Mouse (Mus musculus) MEL (cell line): ENCODE data around the gene Lrig2. TPM values are rescaled to one million over a fixed set of nuclear protein-coding genes. Genes with fewer than 3 reads are reported as not detected.

Source experiments
- DNase-seq: peaks from one replicate; pipeline ENCODE4 v3.0.0; 2011; ENCODE audit warnings: low read depth, low spot score
- H3K27ac ChIP-seq: 2 replicates; pipeline ENCODE4 v1.5.1; 2012; ENCODE audit warnings: low read depth, mild to moderate bottlenecking, control low read depth, low read length, moderate library complexity; ENCODE audit not compliant: control insufficient read depth
- H3K27me3 ChIP-seq, 2 experiments: fragments of 150-350 bp in 1 of 2; sonication (generic) in 1 of 2; 2 replicates each; pipeline ENCODE4 v1.6.1; 2012; ENCODE audit warnings: low read length in 2 of 2, mild to moderate bottlenecking in 2 of 2, improper control_type of control experiment in 1 of 2, moderate library complexity in 1 of 2; ENCODE audit not compliant: insufficient read depth in 2 of 2, control insufficient read depth in 1 of 2
- H3K36me3 ChIP-seq, 2 experiments: 2 replicates each; pipeline ENCODE4 v1.6.1; 2012 to 2014; ENCODE audit warnings: low read length in 2 of 2, improper control_type of control experiment in 1 of 2, inconsistent platforms in 1 of 2, mild to moderate bottlenecking in 1 of 2; ENCODE audit not compliant: insufficient read depth in 2 of 2, control insufficient read depth in 1 of 2
- H3K4me1 ChIP-seq, 2 experiments: fragments of 150-350 bp in 1 of 2; sonication (generic) in 1 of 2; 2 replicates each; pipeline ENCODE4 v1.6.1; 2012; ENCODE audit warnings: low read length in 2 of 2, improper control_type of control experiment in 1 of 2, mild to moderate bottlenecking in 1 of 2; ENCODE audit not compliant: insufficient read depth in 2 of 2, control insufficient read depth in 1 of 2
- H3K4me3 ChIP-seq, 2 experiments: fragments of 150-350 bp in 1 of 2; sonication (generic) in 1 of 2; 2 replicates each; pipeline ENCODE4 v1.5.1; 2012; ENCODE audit warnings: low read depth in 2 of 2, low read length in 2 of 2, mild to moderate bottlenecking in 2 of 2, moderate library complexity in 2 of 2, control low read depth in 1 of 2, improper control_type of control experiment in 1 of 2; ENCODE audit not compliant: control insufficient read depth in 1 of 2, insufficient read depth in 1 of 2
- H3K79me2 ChIP-seq: 2 replicates; pipeline ENCODE4 v1.6.1; 2012; ENCODE audit warnings: mild to moderate bottlenecking, low read length, moderate library complexity; ENCODE audit not compliant: control insufficient read depth, poor library complexity, insufficient read depth
- H3K9ac ChIP-seq: 2 replicates; pipeline ENCODE4 v1.6.1; 2012; ENCODE audit warnings: low read depth, mild to moderate bottlenecking, control low read depth, low read length, moderate library complexity; ENCODE audit not compliant: control insufficient read depth, poor library complexity, severe bottlenecking
- H3K9me3 ChIP-seq: fragments of 150-350 bp; sonication (generic); replicated peaks from 2 replicates; pipeline ENCODE4 v1.6.1; 2012; ENCODE audit warnings: mild to moderate bottlenecking, low read length, improper control_type of control experiment, moderate library complexity; ENCODE audit not compliant: insufficient read depth
- CHD2 ChIP-seq: IDR thresholded peaks from 2 replicates; pipeline ENCODE4 v1.6.1; 2011; ENCODE audit warnings: low read length, improper control_type of control experiment
- CTCF ChIP-seq, 3 experiments: IDR thresholded peaks in 2 of 3; conservative IDR thresholded peaks in 1 of 3; 2 replicates each; pipeline ENCODE4 v1.5.1; 2011 to 2012; ENCODE audit warnings: low read length in 3 of 3, low read depth in 2 of 3, mild to moderate bottlenecking in 2 of 3, improper control_type of control experiment in 1 of 3, inconsistent platforms in 1 of 3, mixed read lengths in 1 of 3, moderate library complexity in 1 of 3; ENCODE audit not compliant: control insufficient read depth in 1 of 3, insufficient read depth in 1 of 3, poor library complexity in 1 of 3, severe bottlenecking in 1 of 3
- ELF1 ChIP-seq: IDR thresholded peaks from 2 replicates; pipeline ENCODE4 v1.6.1; 2014; ENCODE audit warnings: low read depth, mild to moderate bottlenecking, inconsistent platforms, low read length, improper control_type of control experiment, moderate library complexity
- JUND ChIP-seq: IDR thresholded peaks from 2 replicates; pipeline ENCODE4 v1.6.1; 2011; ENCODE audit warnings: low read depth, mild to moderate bottlenecking, improper control_type of control experiment, low read length
- KAT2A ChIP-seq: conservative IDR thresholded peaks from 2 replicates; pipeline ENCODE4 v1.6.1; 2012; ENCODE audit warnings: low read depth, low read length, improper control_type of control experiment, inconsistent platforms
- MAX ChIP-seq: IDR thresholded peaks from 2 replicates; pipeline ENCODE4 v1.6.1; 2011; ENCODE audit warnings: low read length, improper control_type of control experiment
- MEF2A ChIP-seq: IDR thresholded peaks from 2 replicates; pipeline ENCODE4 v1.6.1; 2014; ENCODE audit warnings: low read depth, mild to moderate bottlenecking, inconsistent platforms, low read length, improper control_type of control experiment; ENCODE audit not compliant: poor library complexity, insufficient replicate concordance, severe bottlenecking; ENCODE audit errors: extremely low read depth
- MXI1 ChIP-seq: IDR thresholded peaks from 2 replicates; pipeline ENCODE4 v1.6.1; 2011; ENCODE audit warnings: mild to moderate bottlenecking, low read depth, low read length, improper control_type of control experiment
- MYB ChIP-seq: IDR thresholded peaks from 2 replicates; pipeline ENCODE4 v1.6.1; 2011; ENCODE audit warnings: mild to moderate bottlenecking, low read depth, low read length, improper control_type of control experiment
- MYC ChIP-seq: IDR thresholded peaks from 2 replicates; pipeline ENCODE4 v1.6.1; 2011; ENCODE audit warnings: low read depth, mild to moderate bottlenecking, low read length, improper control_type of control experiment, moderate library complexity
- NELFE ChIP-seq: IDR thresholded peaks from 2 replicates; pipeline ENCODE4 v1.6.1; 2011; ENCODE audit warnings: low read depth, low read length, improper control_type of control experiment
- RCOR1 ChIP-seq: IDR thresholded peaks from 2 replicates; pipeline ENCODE4 v1.6.1; 2012; ENCODE audit warnings: low read depth, mild to moderate bottlenecking, inconsistent platforms, low read length, improper control_type of control experiment
- SMC3 ChIP-seq: IDR thresholded peaks from 2 replicates; pipeline ENCODE4 v1.6.1; 2011; ENCODE audit warnings: low read depth, low read length, improper control_type of control experiment
- TCF12 ChIP-seq: IDR thresholded peaks from 2 replicates; pipeline ENCODE4 v1.6.1; 2014; ENCODE audit warnings: low read depth, mild to moderate bottlenecking, inconsistent platforms, low read length, improper control_type of control experiment, moderate library complexity
- USF2 ChIP-seq, 2 experiments: IDR thresholded peaks; 2 replicates each; pipeline ENCODE4 v1.6.1; 2011 to 2012; ENCODE audit warnings: improper control_type of control experiment in 2 of 2, low read length in 2 of 2, borderline replicate concordance in 1 of 2, inconsistent platforms in 1 of 2, low read depth in 1 of 2, mild to moderate bottlenecking in 1 of 2; ENCODE audit not compliant: insufficient read depth in 1 of 2
- ZKSCAN1 ChIP-seq: IDR thresholded peaks from 2 replicates; pipeline ENCODE4 v1.6.1; 2012; ENCODE audit warnings: low read depth, mild to moderate bottlenecking, inconsistent platforms, low read length, improper control_type of control experiment, moderate library complexity
- ZNF384 ChIP-seq: IDR thresholded peaks from 2 replicates; pipeline ENCODE4 v1.6.1; 2012; ENCODE audit warnings: low read depth, mild to moderate bottlenecking, inconsistent platforms, low read length, improper control_type of control experiment
- polyA plus RNA-seq, 2 experiments: library from polyadenylated mRNA; stranded (reverse) in 1 of 2; unstranded in 1 of 2; fragments of >175 nt in 1 of 2; fragments of >200 nt in 1 of 2; gene quantifications; 2 replicates each; pipeline versions ENCODE4 v1.2.1 to v1.2.4; 2012; ENCODE audit warnings: low replicate concordance in 2 of 2, low read depth in 1 of 2; ENCODE audit not compliant: insufficient read length in 2 of 2, insufficient read depth in 1 of 2, missing spikeins in 1 of 2
- total RNA-seq: library from RNA; depleted of rRNA; stranded (reverse); fragments of 300-350 nt; gene quantifications from 2 replicates; pipeline ENCODE4 v1.2.3, GENCODE M21; 2012

Gene Lrig2
- total and polyA plus RNA-seq, 3 experiments, result 4.2 to 4.3 TPM; not detected in 1

DNA sequence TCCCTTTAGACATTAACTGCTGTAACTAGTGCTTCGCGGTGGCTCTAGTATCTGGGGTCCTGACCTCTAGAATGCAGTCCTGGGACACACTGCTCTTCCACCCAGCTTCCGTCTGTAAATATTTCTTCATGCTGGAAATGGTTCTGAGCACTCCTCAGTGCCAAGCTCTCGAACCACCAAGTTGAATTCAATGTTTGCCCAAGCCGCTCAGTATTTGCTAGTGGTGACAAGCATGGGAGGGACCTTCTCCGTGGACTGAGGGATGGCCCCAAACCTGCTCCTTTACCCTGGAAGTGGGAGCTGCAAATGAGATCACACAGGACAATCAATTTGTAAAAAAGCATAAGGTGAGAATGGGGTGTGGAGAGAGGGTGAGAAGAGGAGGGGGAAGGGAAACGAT, 70.3 kb downstream of the Lrig2 start (continued):
- no peak for TF ChIP-seq MEF2A
- TF ChIP-seq NELFE, result no peak

DNA sequence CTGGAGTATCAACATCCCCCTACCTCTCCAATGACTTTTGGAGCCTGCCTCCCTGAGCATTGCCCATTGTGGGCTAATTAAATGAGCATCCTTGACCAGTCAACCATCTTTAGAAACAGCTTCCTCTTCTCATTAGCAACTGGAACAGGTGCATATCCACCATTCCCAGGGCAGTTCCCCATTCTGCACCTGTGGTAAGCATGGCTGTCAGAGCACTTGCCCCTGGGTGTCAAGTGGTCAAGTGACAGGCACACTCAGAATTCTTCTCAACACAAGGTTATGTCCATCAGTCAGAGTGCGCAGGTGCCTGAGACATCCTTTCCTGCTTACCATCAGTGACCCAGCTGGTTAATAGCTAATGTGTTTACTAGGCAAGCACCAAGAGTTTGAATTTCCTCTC, 72.9 kb downstream of the Lrig2 start:
- Histone ChIP-seq H3K79me2 (no peaks in the 10 kb centered on the region), H3K4me1 (peaks cover 0 to 5% of the 10 kb centered on the region in 2 experiments; a peak in 2 of 4 replicates), H3K9me3 (no peaks in the 10 kb centered on the region), H3K9ac (no peak overlapping the region), H3K27me3 (no peaks in the 10 kb centered on the region), H3K4me3 (no peak overlapping the region), H3K36me3 (no peaks in the 10 kb centered on the region; a peak in 1 of 4 replicates), H3K27ac (no peak overlapping the region)
- no peak for DNase-seq
- TF ChIP-seq MYC, result no peak
- TF ChIP-seq MEF2A, result no peak
- no peak for TF ChIP-seq MXI1

DNA sequence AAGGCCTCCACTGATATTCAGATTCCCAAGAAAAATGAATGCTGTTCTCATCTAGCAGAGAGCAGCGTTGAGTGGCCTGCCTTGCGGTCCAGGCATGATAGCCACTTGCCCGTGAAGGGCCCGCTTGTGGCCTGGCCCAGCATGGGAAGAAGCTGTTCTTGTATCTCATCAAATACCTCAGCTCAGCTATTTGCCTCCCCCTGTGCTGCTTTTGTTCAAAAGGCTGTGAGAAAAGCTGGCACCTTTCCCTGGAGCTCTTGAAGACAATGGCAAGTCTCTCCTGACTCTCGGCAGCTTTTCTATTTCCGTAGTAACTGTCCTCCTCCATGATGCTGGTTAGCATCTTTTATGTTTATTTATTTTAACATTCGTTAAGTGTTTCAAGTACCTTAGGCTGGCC, 74.1 kb downstream of the Lrig2 start:
- H3K27ac ChIP-seq, result no peak overlapping the region
- no peak overlapping the region for H3K4me3 ChIP-seq
- DNase-seq, result no peak
- H3K9me3 ChIP-seq, result no peaks in the 10 kb centered on the region
- H3K27me3 ChIP-seq, result no peaks in the 10 kb centered on the region
- H3K79me2 ChIP-seq, result no peaks in the 10 kb centered on the region
- TF ChIP-seq CTCF (IDR thresholded peaks at IDR 0.05 in 2 of 3, conservative IDR thresholded peaks at IDR 0.05 in 1 of 3; ENCODE audit: control insufficient read depth in 1 of 3, insufficient read depth in 1 of 3, low read depth in 2 of 3, low read length in 3 of 3, poor library complexity in 1 of 3, severe bottlenecking in 1 of 3) (no peak), KAT2A (no peak)
- H3K4me1 ChIP-seq, result peaks cover 0 to 5% of the 10 kb centered on the region in 2 experiments; a peak in 2 of 4 replicates
- no peak overlapping the region for H3K9ac ChIP-seq
- no peaks in the 10 kb centered on the region; a peak in 1 of 4 replicates for H3K36me3 ChIP-seq

DNA sequence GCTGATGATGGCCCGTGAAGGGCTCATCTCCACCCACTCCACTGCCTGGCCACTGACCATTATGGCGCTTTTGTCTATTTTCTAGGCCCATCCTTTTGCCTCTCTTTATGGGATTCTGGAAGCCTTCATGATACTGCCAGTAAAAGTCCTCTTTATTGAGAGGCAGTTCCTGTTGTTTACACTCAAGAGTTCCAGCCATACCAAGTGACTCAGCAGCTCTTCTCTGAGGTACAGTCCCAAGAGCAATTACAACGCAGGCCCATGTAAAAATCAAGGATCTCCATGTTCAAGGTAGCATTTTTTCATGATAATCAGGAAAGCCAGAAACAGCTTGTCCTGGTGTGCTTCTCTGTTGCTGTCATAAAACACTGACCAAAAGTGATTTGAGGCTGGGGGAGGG, 75.8 kb downstream of the Lrig2 start:
- Histone ChIP-seq H3K36me3 (no peaks in the 10 kb centered on the region; a peak in 1 of 4 replicates), H3K9ac (no peak overlapping the region), H3K4me3 (no peak overlapping the region), H3K9me3 (no peaks in the 10 kb centered on the region), H3K27ac (no peak overlapping the region), H3K27me3 (no peaks in the 10 kb centered on the region; a peak in 1 of 4 replicates), H3K4me1 (peaks cover 0 to 4% of the 10 kb centered on the region in 2 experiments; a peak in 2 of 4 replicates), H3K79me2 (no peaks in the 10 kb centered on the region)
- no peak for DNase-seq
- TF ChIP-seq CHD2, result no peak
- TF ChIP-seq ZKSCAN1, result no peak
- TF ChIP-seq MYB, result no peak
- no peak for TF ChIP-seq JUND
- no peak for TF ChIP-seq RCOR1
- TF ChIP-seq TCF12, result no peak
- TF ChIP-seq SMC3, result no peak
- TF ChIP-seq USF2 (IDR thresholded peaks at IDR 0.05; ENCODE audit: borderline replicate concordance in 1 of 2, insufficient read depth in 1 of 2, low read depth in 1 of 2, low read length in 2 of 2), result no peak
- TF ChIP-seq ZNF384, result no peak
- TF ChIP-seq ELF1, result no peak
- no peak for TF ChIP-seq MAX
